Mouse (Mus musculus): Measurements from ENCODE around the gene Tmem107. TPM values are rescaled to one million over a fixed set of nuclear protein-coding genes. Genes with fewer than 3 reads are reported as not detected.

Tmem107 gene
- polyA plus RNA-seq, 1 experiment from 2014 or later, result 60.8 TPM

DNA sequence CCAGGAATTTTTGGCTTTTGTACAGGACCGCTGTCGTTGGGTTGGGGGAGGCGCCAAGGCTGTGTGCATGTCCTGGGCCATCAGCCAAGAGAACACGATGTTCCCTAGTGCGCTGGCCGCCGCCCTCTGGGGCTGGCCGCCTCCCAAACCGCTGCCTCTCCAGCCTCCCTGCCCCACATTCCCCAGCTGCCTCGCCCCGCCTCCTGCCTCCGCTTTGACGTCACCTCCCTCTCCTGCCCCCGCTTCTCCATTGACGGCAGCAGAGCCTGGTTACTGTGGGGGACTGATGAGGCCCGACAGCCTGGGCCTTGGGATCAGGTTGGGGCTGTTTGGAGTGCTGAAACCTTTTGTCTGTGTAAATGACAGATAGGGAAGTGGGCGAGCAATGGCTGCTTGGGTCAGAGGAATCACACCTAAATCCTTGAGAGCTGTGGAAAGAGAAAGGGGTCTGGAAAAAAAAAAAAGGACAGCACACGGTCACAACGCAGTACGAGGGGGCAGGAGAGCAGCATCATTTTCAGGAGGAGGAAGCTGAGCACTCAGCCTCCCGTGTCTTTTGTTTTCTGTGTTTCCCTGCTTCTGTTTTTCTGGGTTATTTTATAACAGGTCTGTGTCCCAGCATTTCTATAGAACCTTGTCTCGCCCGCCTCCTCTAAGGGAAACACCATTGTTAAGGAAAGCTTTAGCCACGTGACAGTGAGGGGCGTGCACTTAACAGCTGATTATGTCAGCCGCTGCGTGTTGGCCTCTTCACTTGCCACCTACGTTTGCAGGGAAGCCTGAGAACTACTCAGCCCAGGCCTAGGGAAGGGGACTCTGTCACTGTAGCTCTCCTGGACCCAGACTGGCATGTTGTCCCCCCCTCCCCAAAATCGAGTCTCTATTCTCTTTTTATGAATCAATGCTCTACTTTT is 26.6 kb downstream of the Tmem107 start:
- H3K4me2 ChIP-seq (ENCODE audit: low read length), result peak overlapping the region; percentile 59
- TF ChIP-seq CTCF (IDR thresholded peaks at IDR 0.05; ENCODE audit: low read depth), result no peak
- H3K4me3 ChIP-seq (replicated peaks; ENCODE audit: low read depth, low read length), result peak overlapping the region; percentile 58
- DNase-seq (ENCODE audit: low spot score), result peak; percentile 99
- H3K9me3 ChIP-seq (replicated peaks; ENCODE audit: low read length), result no peaks in the 10 kb centered on the region
- peaks cover 21% of the 10 kb centered on the region for H3K36me3 ChIP-seq (ENCODE audit: insufficient read depth, low read length)
- H3K4me1 ChIP-seq (replicated peaks; ENCODE audit: insufficient read depth, low read length), result peaks cover 20% of the 10 kb centered on the region; the same call in 1 of the 2 replicates
- peak overlapping the region; percentile 98 for H3K27ac ChIP-seq
- 3% methylated on average over 29 of the region's 29 CpGs for WGBS
- no peaks in the 10 kb centered on the region for H3K27me3 ChIP-seq (ENCODE audit: insufficient read depth, low read length)
- peak; percentile 48 for ATAC-seq (replicated peaks; ENCODE audit: low FRiP score, low read depth)
- H3K9ac ChIP-seq (ENCODE audit: low read depth, low read length), result peak overlapping the region; percentile 84

GRCm38 (mm10) chr11:69098039-69098761 is 27.6 kb downstream of the Tmem107 start:
- peak overlapping the region; percentile 59 for H3K4me2 ChIP-seq (ENCODE audit: low read length)
- peak overlapping the region; percentile 98 for H3K27ac ChIP-seq
- H3K9ac ChIP-seq (ENCODE audit: low read depth, low read length), result no peak overlapping the region; the same call in 1 of the 2 replicates
- DNase-seq (ENCODE audit: low spot score) (no peak), ATAC-seq (replicated peaks; ENCODE audit: low FRiP score, low read depth) (no peak)
- peaks cover 20% of the 10 kb centered on the region; the same call in 1 of the 2 replicates for H3K4me1 ChIP-seq (replicated peaks; ENCODE audit: insufficient read depth, low read length)
- H3K9me3 ChIP-seq (replicated peaks; ENCODE audit: low read length), result no peaks in the 10 kb centered on the region
- TF ChIP-seq CTCF (IDR thresholded peaks at IDR 0.05; ENCODE audit: low read depth), result no peak
- 15% methylated on average over 8 of the region's 8 CpGs for WGBS
- no peaks in the 10 kb centered on the region for H3K27me3 ChIP-seq (ENCODE audit: insufficient read depth, low read length)
- H3K4me3 ChIP-seq (replicated peaks; ENCODE audit: low read depth, low read length), result peak overlapping the region; percentile 58
- H3K36me3 ChIP-seq (ENCODE audit: insufficient read depth, low read length), result peaks cover 28% of the 10 kb centered on the region

DNA sequence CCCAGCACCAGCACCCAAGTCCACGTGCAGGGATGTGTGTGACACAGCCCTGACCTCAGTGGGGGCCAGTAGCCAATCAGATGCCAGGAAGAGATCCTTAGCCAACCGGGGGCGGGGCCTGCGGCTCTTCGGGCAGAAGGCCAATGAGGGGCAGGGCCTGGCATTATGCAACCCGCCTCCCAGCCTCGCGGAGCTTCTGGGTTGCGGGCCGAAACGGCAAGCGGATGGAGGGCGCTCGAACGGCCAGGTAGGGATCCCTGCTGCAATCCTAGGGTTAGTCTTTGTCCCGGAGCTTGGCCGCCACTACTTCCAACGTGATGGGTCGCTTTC is 28.1 kb downstream of the Tmem107 start:
- peak overlapping the region; percentile 59 for H3K4me2 ChIP-seq (ENCODE audit: low read length)

DNA sequence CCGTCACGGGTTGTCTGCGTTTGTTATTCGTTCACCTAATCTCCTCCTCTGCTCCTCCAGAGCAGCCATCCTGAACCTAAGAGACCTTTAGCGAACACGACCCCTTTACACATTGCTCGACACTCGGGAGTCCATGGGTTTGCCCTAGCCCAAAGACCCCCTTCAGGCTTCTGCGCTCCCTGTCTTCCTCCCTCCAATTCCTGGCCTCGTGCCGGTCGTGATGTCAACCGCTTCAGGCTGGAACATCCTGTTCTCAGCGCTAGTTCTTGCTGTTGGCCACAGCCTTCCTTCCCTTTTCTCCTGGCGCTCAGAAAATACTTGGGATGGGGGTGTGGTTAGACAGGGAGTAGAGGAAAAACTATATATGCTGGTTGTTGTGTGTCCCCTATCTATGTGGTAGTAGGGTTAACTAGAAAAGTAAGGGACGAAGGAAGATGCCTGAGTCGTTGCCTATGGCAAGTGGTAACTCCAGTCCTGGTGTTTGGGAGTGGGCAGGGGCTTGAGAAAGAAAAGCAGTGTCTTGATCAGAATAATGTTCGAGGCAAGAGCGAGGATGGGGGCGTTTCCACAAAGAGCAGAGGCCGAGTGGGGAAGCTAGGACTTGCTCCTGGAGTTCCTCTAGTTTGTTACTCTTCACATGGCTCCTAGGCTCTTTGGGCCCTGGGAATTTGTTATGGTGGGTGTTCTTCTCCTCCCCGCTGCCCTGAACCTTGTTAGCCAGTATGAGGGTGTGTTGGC is 28.7 kb downstream of the Tmem107 start:
- DNase-seq (ENCODE audit: low spot score), result peak; percentile 85
- 0% methylated on average over 22 of the region's 22 CpGs for WGBS
- ATAC-seq (replicated peaks; ENCODE audit: low FRiP score, low read depth), result no peak

More for the DNA sequence above, 28.1 kb downstream of the Tmem107 start:
- peak; percentile 95 for DNase-seq (ENCODE audit: low spot score)
- Histone ChIP-seq H3K27ac (peak overlapping the region; percentile 98), H3K4me3 (replicated peaks; ENCODE audit: low read depth, low read length) (peak overlapping the region; percentile 38), H3K9ac (ENCODE audit: low read depth, low read length) (peak overlapping the region; percentile 58), H3K4me1 (replicated peaks; ENCODE audit: insufficient read depth, low read length) (peaks cover 20% of the 10 kb centered on the region; the same call in 1 of the 2 replicates), H3K36me3 (ENCODE audit: insufficient read depth, low read length) (peaks cover 33% of the 10 kb centered on the region), H3K27me3 (ENCODE audit: insufficient read depth, low read length) (no peaks in the 10 kb centered on the region), H3K9me3 (replicated peaks; ENCODE audit: low read length) (no peaks in the 10 kb centered on the region)
- under 1% methylated on average over 19 of the region's 19 CpGs for WGBS
- TF ChIP-seq CTCF (IDR thresholded peaks at IDR 0.05; ENCODE audit: low read depth), result 0 out of 2 replicates have a peak, but pooled peaks have one; percentile 7
- peak; percentile 6; the same call in 1 of the 2 replicates for ATAC-seq (replicated peaks; ENCODE audit: low FRiP score, low read depth)

DNA sequence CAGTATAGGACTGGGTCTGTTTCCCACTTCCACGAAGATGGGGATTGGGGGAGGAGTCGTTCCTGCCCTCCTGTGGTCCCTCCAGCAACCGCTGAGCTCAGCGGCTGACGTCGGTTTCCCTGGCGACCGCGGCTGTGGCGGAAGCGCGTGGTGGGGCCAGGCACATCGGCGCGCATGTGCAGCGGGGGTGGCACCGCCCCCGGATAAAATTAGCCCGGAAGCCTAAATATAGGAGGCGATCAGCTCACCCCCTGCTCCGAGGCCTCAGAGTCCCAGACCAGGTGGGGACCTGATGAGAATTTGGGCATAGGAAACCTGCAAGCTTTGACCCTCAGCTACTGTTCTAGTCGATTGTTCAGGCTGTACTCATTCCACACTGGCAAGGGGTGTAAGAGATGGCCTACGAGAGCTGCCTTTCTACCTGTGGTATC is 29.3 kb downstream of the Tmem107 start:
- Histone ChIP-seq H3K4me1 (replicated peaks; ENCODE audit: insufficient read depth, low read length) (peaks cover 20% of the 10 kb centered on the region; the same call in 1 of the 2 replicates), H3K27ac (peak overlapping the region; percentile 98), H3K36me3 (ENCODE audit: insufficient read depth, low read length) (peaks cover 45% of the 10 kb centered on the region), H3K9ac (ENCODE audit: low read depth, low read length) (peak overlapping the region; percentile 58; the same call in 1 of the 2 replicates), H3K27me3 (ENCODE audit: insufficient read depth, low read length) (no peaks in the 10 kb centered on the region), H3K4me2 (ENCODE audit: low read length) (peak overlapping the region; percentile 59), H3K4me3 (replicated peaks; ENCODE audit: low read depth, low read length) (peak overlapping the region; percentile 38), H3K9me3 (replicated peaks; ENCODE audit: low read length) (no peaks in the 10 kb centered on the region)
- peak; percentile 6; the same call in 1 of the 2 replicates for ATAC-seq (replicated peaks; ENCODE audit: low FRiP score, low read depth)
- DNase-seq (ENCODE audit: low spot score), result peak; percentile 96
- WGBS, result under 1% methylated on average over 23 of the region's 23 CpGs
- peak; percentile 23; the same call in 1 of the 2 replicates for TF ChIP-seq CTCF (IDR thresholded peaks at IDR 0.05; ENCODE audit: low read depth)

More for the DNA sequence above, 28.7 kb downstream of the Tmem107 start:
- peaks cover 20% of the 10 kb centered on the region; the same call in 1 of the 2 replicates for H3K4me1 ChIP-seq (replicated peaks; ENCODE audit: insufficient read depth, low read length)
- peak overlapping the region; percentile 38 for H3K4me3 ChIP-seq (replicated peaks; ENCODE audit: low read depth, low read length)
- peaks cover 39% of the 10 kb centered on the region for H3K36me3 ChIP-seq (ENCODE audit: insufficient read depth, low read length)
- TF ChIP-seq CTCF (IDR thresholded peaks at IDR 0.05; ENCODE audit: low read depth), result peak; percentile 5; the same call in 1 of the 2 replicates
- H3K9ac ChIP-seq (ENCODE audit: low read depth, low read length), result peak overlapping the region; percentile 58
- peak overlapping the region; percentile 59 for H3K4me2 ChIP-seq (ENCODE audit: low read length)
- H3K27ac ChIP-seq, result peak overlapping the region; percentile 98
- H3K27me3 ChIP-seq (ENCODE audit: insufficient read depth, low read length), result no peaks in the 10 kb centered on the region
- no peaks in the 10 kb centered on the region for H3K9me3 ChIP-seq (replicated peaks; ENCODE audit: low read length)
